Mouse (Mus musculus): Measurements from ENCODE around the gene Pdhb.

- TF ChIP-seq POLR2A (IDR thresholded peaks at IDR 0.05; ENCODE audit: extremely low read depth, insufficient read depth, low read length) (no peak), CTCF (IDR thresholded peaks at IDR 0.05; ENCODE audit: extremely low read depth, insufficient read depth, low read length) (no peak)
Measured at GRCm38 (mm10) chr14:8145594-8146558, 26.9 kb downstream of the Pdhb start.
